Mouse (Mus musculus): ENCODE data around the gene Morc2a. TPM values are rescaled to one million over a fixed set of nuclear protein-coding genes. Genes with fewer than 3 reads are reported as not detected.

The Morc2a gene
- polyA plus RNA-seq, 1 experiment from 2014 or later: 15.1 TPM

- Histone ChIP-seq H3K4me3 (ENCODE audit: control insufficient read depth in 1 of 2, insufficient read depth in 1 of 2, low read depth in 1 of 2, low read length in 2 of 2) (no peak overlapping the region), H3K9me3 (ENCODE audit: control insufficient read depth, low read length) (no peaks in the 10 kb centered on the region), H3K4me2 (ENCODE audit: low read length) (no peak overlapping the region), H3K4me1 (ENCODE audit: control insufficient read depth in 2 of 2, insufficient read depth in 2 of 2, low read length in 2 of 2) (no peaks in the 10 kb centered on the region), H3K27ac (replicated peaks in 1 of 2; ENCODE audit: control insufficient read depth in 1 of 2, insufficient read depth in 1 of 2, low read depth in 2 of 2, low read length in 2 of 2) (no peak overlapping the region), H3K27me3 (ENCODE audit: control insufficient read depth, insufficient read depth, low read length) (no peaks in the 10 kb centered on the region), H3K36me3 (ENCODE audit: control insufficient read depth, insufficient read depth, low read length) (no peaks in the 10 kb centered on the region), H3K9ac (ENCODE audit: low read length) (no peak overlapping the region)
- ATAC-seq (ENCODE audit: insufficient number of reproducible peaks, insufficient read depth, low FRiP score, low read depth): no peak
- WGBS: 61% methylated on average over 11 of the region's 11 CpGs
Observed at GRCm38 (mm10) chr11:3735715-3736114, 86.7 kb downstream of the Morc2a start.

DNA sequence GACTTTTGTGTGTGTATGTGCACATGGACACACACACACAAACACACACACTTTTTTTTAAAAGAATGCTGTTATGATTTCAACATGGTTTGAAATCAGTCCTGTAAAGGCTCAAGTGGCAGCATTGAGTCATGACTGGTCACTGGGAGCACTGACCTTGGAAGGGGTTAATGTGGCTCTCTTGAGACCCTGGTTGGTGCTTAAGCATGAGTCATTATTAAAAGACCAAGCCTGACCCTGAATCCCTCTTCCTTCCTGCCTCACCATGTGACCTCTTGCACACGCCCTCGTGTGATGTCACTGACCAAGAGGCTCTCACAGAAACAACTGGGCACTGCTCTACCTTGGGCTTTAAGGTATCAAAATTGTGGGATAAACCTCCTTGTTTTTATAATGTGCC is 89.8 kb downstream of the Morc2a start:
- no peaks in the 10 kb centered on the region for H3K4me1 ChIP-seq (ENCODE audit: control insufficient read depth in 2 of 2, insufficient read depth in 2 of 2, low read length in 2 of 2)
- ATAC-seq (ENCODE audit: insufficient number of reproducible peaks, insufficient read depth, low FRiP score, low read depth): no peak
- H3K36me3 ChIP-seq (ENCODE audit: control insufficient read depth, insufficient read depth, low read length): no peaks in the 10 kb centered on the region
- no peak overlapping the region for H3K4me2 ChIP-seq (ENCODE audit: low read length)
- 56% methylated on average over 2 of the region's 2 CpGs for WGBS
- H3K4me3 ChIP-seq (ENCODE audit: control insufficient read depth in 1 of 2, insufficient read depth in 1 of 2, low read depth in 1 of 2, low read length in 2 of 2): no peak overlapping the region
- no peak overlapping the region for H3K9ac ChIP-seq (ENCODE audit: low read length)
- H3K27me3 ChIP-seq (ENCODE audit: control insufficient read depth, insufficient read depth, low read length): no peaks in the 10 kb centered on the region
- H3K9me3 ChIP-seq (ENCODE audit: control insufficient read depth, low read length): no peaks in the 10 kb centered on the region
- H3K27ac ChIP-seq (replicated peaks in 1 of 2; ENCODE audit: control insufficient read depth in 1 of 2, insufficient read depth in 1 of 2, low read depth in 2 of 2, low read length in 2 of 2): no peak overlapping the region

Other genes starting within 250 kb of the Morc2a start
- 58.1 and 60.3 TPM in 2 replicates for gene Limk2, start 240.0 kb upstream of the Morc2a start, polyA plus RNA-seq (2014; fragmentation: Nextera tagmentation; extraction: Ambion mirVana)
- gene Rnf185, start 196.8 kb upstream of the Morc2a start, polyA plus RNA-seq (2014; fragmentation: Nextera tagmentation; extraction: Ambion mirVana): 31.3 and 32.5 TPM in 2 replicates
- 0.20 and 0.34 TPM in 2 replicates for gene Pla2g3, start 160.9 kb upstream of the Morc2a start, polyA plus RNA-seq (2014; fragmentation: Nextera tagmentation; extraction: Ambion mirVana)
- gene Inpp5j, start 144.4 kb upstream of the Morc2a start, polyA plus RNA-seq (2014; fragmentation: Nextera tagmentation; extraction: Ambion mirVana): 8.1 and 8.2 TPM in 2 replicates
- gene Selenom, start 134.5 kb upstream of the Morc2a start, polyA plus RNA-seq (2014; fragmentation: Nextera tagmentation; extraction: Ambion mirVana): 148 and 151 TPM in 2 replicates
- gene Smtn, start 108.6 kb upstream of the Morc2a start, polyA plus RNA-seq (2014; fragmentation: Nextera tagmentation; extraction: Ambion mirVana): 71.7 and 75.0 TPM in 2 replicates
- gene Osbp2, start 214.7 kb downstream of the Morc2a start, polyA plus RNA-seq (2014; fragmentation: Nextera tagmentation; extraction: Ambion mirVana): 0.34 and 0.85 TPM in 2 replicates
- not detected in 2 replicates for gene 4921536K21Rik, start 245.9 kb downstream of the Morc2a start, polyA plus RNA-seq (2014; fragmentation: Nextera tagmentation; extraction: Ambion mirVana)
- 11.5 and 11.6 TPM in 2 replicates for gene Dusp18, start 246.0 kb downstream of the Morc2a start, polyA plus RNA-seq (2014; fragmentation: Nextera tagmentation; extraction: Ambion mirVana)

All from heart, embryonic 14.5 days (tissue).